Mouse (Mus musculus) kidney, postnatal 0 days (tissue): ENCODE measurements at regions not wholly inside any gene's neighbourhood (a gene's known extent, or its start where the extent isn't known, plus 50 kb on each side); places are given as distances from the start of the nearest gene placed in this dataset.

Experiments used
- ATAC-seq: fragments of 200-750 bp; cut with Nextera tagmentation; replicated peaks from 2 replicates; pipeline ENCODE4 v1.8.0; 2017; ENCODE audit warnings: low read depth, moderate number of reproducible peaks, moderate TSS enrichment, moderate library complexity; ENCODE audit not compliant: low FRiP score
- DNase-seq: peaks from one replicate; pipeline ENCODE4 v3.0.0-alpha.2; 2016; ENCODE audit warnings: low spot score
- H3K27ac ChIP-seq: fragments of 300-500 bp; sonication (generic); 2 replicates; pipeline ENCODE4 v1.5.1; 2014; ENCODE audit warnings: mild to moderate bottlenecking
- H3K27me3 ChIP-seq: fragments of 300-500 bp; sonication (generic); 2 replicates; pipeline ENCODE4 v1.6.1; 2014; ENCODE audit warnings: low read length, mixed read lengths; ENCODE audit not compliant: insufficient read depth
- H3K36me3 ChIP-seq: fragments of 300-500 bp; sonication (generic); 2 replicates; pipeline ENCODE4 v1.6.1; 2014; ENCODE audit warnings: low read length, mixed read lengths; ENCODE audit not compliant: insufficient read depth
- H3K4me1 ChIP-seq: fragments of 300-500 bp; sonication (generic); replicated peaks from 2 replicates; pipeline ENCODE4 v1.6.1; 2014; ENCODE audit warnings: antibody characterized with exemption, low read length, mixed read lengths; ENCODE audit not compliant: insufficient read depth
- H3K4me2 ChIP-seq: fragments of 300-500 bp; sonication (generic); 2 replicates; pipeline ENCODE4 v1.6.1; 2014; ENCODE audit warnings: mild to moderate bottlenecking, low read length, moderate library complexity, mixed read lengths
- H3K4me3 ChIP-seq: fragments of 300-500 bp; sonication (generic); replicated peaks from 2 replicates; pipeline ENCODE4 v1.5.1; 2014; ENCODE audit warnings: low read depth, low read length
- H3K9ac ChIP-seq: fragments of 300-500 bp; sonication (generic); 2 replicates; pipeline ENCODE4 v1.6.1; 2014; ENCODE audit warnings: low read depth, low read length
- H3K9me3 ChIP-seq: fragments of 300-500 bp; sonication (generic); replicated peaks from 2 replicates; pipeline ENCODE4 v1.6.1; 2016; ENCODE audit warnings: low read length, inconsistent platforms, mixed read lengths
- CTCF ChIP-seq: IDR thresholded peaks from 2 replicates; pipeline ENCODE4 v1.5.1; 2016; ENCODE audit warnings: antibody characterized with exemption, low read depth, mild to moderate bottlenecking, moderate library complexity
- WGBS: fragments of 180-500 bp; shearing (Covaris S2); extraction: QIAGEN DNeasy Blood & Tissue Kit; methylation state at CpG from one replicate; pipeline ENCODE4 v1.1.7; 2014; 5-methylcytosine and 5-hydroxymethylcytosine counted together

- Histone ChIP-seq H3K4me1 (no peaks in the 10 kb centered on the region), H3K27me3 (no peaks in the 10 kb centered on the region), H3K4me3 (no peak overlapping the region), H3K9me3 (no peaks in the 10 kb centered on the region), H3K9ac (no peak overlapping the region), H3K36me3 (no peaks in the 10 kb centered on the region), H3K4me2 (no peak overlapping the region), H3K27ac (no peak overlapping the region)
- DNase-seq: no peak
- WGBS: 62% methylated on average over 3 of the region's 3 CpGs
- TF ChIP-seq CTCF: no peak
- ATAC-seq: no peak
Observed at GRCm38 (mm10) chr12:49449396-49449795, 64.4 kb downstream of the Gm43517 start.

- no peaks in the 10 kb centered on the region for H3K9me3 ChIP-seq
- H3K4me3 ChIP-seq: no peak overlapping the region
- TF ChIP-seq CTCF: no peak
- H3K4me2 ChIP-seq: no peak overlapping the region
- H3K27ac ChIP-seq: no peak overlapping the region
- 91% methylated on average over 1 of the region's 1 CpGs for WGBS
- H3K36me3 ChIP-seq: no peaks in the 10 kb centered on the region
- no peaks in the 10 kb centered on the region for H3K27me3 ChIP-seq
- DNase-seq (no peak), ATAC-seq (no peak)
- H3K4me1 ChIP-seq: no peaks in the 10 kb centered on the region
- H3K9ac ChIP-seq: no peak overlapping the region
Observed at GRCm38 (mm10) chr12:49468059-49468458, 83.1 kb downstream of the Gm43517 start.

GRCm38 (mm10) chr12:49473371-49473770 is 88.4 kb downstream of the Gm43517 start:
- TF ChIP-seq CTCF: no peak
- no peaks in the 10 kb centered on the region for H3K4me1 ChIP-seq
- no peaks in the 10 kb centered on the region for H3K9me3 ChIP-seq
- H3K36me3 ChIP-seq: no peaks in the 10 kb centered on the region
- no peak overlapping the region for H3K4me3 ChIP-seq
- 67% methylated on average over 3 of the region's 3 CpGs for WGBS
- ATAC-seq: no peak
- no peak for DNase-seq
- no peak overlapping the region for H3K9ac ChIP-seq
- H3K27ac ChIP-seq: no peak overlapping the region
- no peak overlapping the region for H3K4me2 ChIP-seq
- no peaks in the 10 kb centered on the region for H3K27me3 ChIP-seq

DNA sequence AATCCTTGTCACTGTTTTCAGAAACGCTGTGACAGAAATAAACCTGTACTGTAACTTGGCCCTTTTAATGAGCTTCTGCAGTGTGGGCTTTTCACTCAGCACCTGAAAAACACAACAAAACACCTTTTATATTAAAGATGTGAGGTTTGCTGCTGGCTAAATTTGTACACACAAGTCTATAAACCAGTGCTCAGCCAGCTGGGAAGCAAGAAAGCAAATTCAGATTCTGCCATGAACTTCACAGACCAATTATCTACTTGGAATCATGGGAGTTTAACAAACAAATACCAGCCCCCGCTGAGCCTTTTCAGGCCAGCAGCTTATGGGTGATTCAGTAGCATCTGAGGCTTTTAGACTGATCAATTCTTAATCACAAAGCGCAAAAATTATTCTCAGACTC is 95.7 kb downstream of the Gm43517 start:
- H3K9ac ChIP-seq: no peak overlapping the region
- no peaks in the 10 kb centered on the region for H3K36me3 ChIP-seq
- H3K4me3 ChIP-seq: no peak overlapping the region
- no peaks in the 10 kb centered on the region for H3K9me3 ChIP-seq
- H3K4me2 ChIP-seq: no peak overlapping the region
- no peak for TF ChIP-seq CTCF
- WGBS: 65% methylated on average over 3 of the region's 3 CpGs
- H3K27me3 ChIP-seq: no peaks in the 10 kb centered on the region
- DNase-seq: no peak
- no peak overlapping the region for H3K27ac ChIP-seq
- no peak for ATAC-seq
- H3K4me1 ChIP-seq: no peaks in the 10 kb centered on the region

- no peak for TF ChIP-seq CTCF
- no peak overlapping the region for H3K4me3 ChIP-seq
- no peak for ATAC-seq
- H3K9me3 ChIP-seq: no peaks in the 10 kb centered on the region
- DNase-seq: no peak
- H3K27ac ChIP-seq: no peak overlapping the region
- no peaks in the 10 kb centered on the region for H3K36me3 ChIP-seq
- WGBS: 62% methylated on average over 8 of the region's 8 CpGs
- H3K27me3 ChIP-seq: no peaks in the 10 kb centered on the region
- no peak overlapping the region for H3K4me2 ChIP-seq
- H3K9ac ChIP-seq: no peak overlapping the region
- no peaks in the 10 kb centered on the region for H3K4me1 ChIP-seq
Observed at GRCm38 (mm10) chr12:49481151-49481550, 96.2 kb downstream of the Gm43517 start.

DNA sequence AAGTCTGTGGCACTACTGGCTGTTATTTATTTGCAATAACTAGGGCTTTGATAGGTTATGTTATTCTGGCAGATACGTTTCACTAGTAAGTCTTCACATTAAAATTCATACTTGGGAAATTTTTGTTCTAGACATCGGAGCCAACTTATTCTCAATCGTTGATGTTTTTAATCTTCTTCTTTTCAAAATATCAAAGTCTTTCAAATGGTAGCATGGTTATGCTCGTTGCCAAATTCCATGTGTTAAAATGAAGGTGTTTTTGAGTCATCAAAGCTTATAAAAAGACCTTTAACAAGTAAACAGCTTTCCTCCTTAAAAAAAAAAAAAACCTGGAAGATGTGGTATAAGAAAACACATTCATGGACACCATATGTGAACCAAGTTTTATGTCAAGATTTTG is 97.4 kb downstream of the Gm43517 start:
- no peak for ATAC-seq

DNA sequence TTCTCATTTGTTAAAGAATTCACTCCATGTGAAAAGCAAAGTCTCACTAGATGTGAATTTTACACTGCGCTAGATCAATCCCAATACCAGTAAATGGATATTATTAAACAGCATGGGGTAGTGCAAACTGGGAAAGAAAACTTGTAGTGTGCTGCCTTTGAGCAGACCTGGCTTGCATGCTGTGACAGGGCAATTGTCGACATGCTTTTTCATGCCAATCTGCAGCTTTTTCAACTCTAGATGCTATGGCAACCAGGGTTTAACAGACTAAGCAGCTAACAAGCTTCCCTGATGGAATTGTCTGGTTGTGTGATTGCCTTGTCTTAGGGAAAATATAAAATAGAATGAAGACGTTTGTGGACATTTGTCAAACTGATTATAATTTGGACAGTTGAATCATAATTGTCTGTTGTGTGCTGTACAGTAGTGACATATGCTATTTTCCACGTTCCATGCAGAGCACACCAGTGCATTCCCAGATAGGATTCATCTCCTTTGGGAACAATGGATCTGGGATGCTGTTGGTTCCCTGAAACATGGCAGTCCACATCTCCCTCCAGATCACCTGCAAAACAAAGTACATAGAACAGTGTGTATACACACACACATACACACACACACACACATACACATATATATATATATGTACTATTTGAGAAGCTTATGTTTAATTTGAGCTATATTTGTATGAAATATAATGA is 99.2 kb downstream of the Gm43517 start:
- ATAC-seq: no peak
- WGBS: 73% methylated on average over 4 of the region's 4 CpGs
- no peak overlapping the region for H3K4me2 ChIP-seq
- TF ChIP-seq CTCF: no peak
- no peaks in the 10 kb centered on the region for H3K27me3 ChIP-seq
- H3K36me3 ChIP-seq: no peaks in the 10 kb centered on the region
- no peak overlapping the region for H3K4me3 ChIP-seq
- H3K9me3 ChIP-seq: no peaks in the 10 kb centered on the region
- H3K4me1 ChIP-seq: no peaks in the 10 kb centered on the region
- H3K27ac ChIP-seq: no peak overlapping the region
- H3K9ac ChIP-seq: no peak overlapping the region
- DNase-seq: no peak

More for the DNA sequence above, 97.4 kb downstream of the Gm43517 start:
- Histone ChIP-seq H3K9ac (no peak overlapping the region), H3K36me3 (no peaks in the 10 kb centered on the region), H3K27ac (no peak overlapping the region), H3K4me3 (no peak overlapping the region), H3K9me3 (no peaks in the 10 kb centered on the region), H3K27me3 (no peaks in the 10 kb centered on the region), H3K4me1 (no peaks in the 10 kb centered on the region), H3K4me2 (no peak overlapping the region)
- TF ChIP-seq CTCF: no peak
- DNase-seq: no peak
- WGBS: 83% methylated on average over 4 of the region's 4 CpGs
